Mouse (Mus musculus): ENCODE results near the gene Hip1.

DNA sequence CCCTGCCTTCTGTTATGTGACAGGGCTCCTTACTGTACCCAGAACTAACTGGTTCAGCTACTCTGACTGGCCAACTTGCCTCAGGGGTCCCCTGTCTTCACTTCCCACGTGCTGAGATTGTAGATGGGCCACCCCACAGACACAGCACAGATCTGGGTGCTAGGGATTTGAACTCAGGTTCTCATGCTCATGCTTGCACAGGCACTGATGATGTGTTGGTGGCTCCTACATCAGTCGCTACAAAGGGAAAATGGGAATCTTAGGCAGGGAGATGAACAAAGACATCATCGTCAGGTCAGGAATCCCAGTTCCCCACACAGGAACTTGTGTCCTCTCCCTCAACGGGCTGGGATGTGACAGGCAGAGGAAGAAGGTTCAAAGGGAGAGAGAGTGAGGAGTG lies 31.1 kb upstream of the Hip1 start:
- no peak for TF ChIP-seq CTCF (IDR thresholded peaks at IDR 0.05; ENCODE audit: low read depth, low read length)
- no peak for TF ChIP-seq POLR2A (IDR thresholded peaks at IDR 0.05; ENCODE audit: borderline replicate concordance, low read depth, low read length)
